Mouse (Mus musculus) embryonic stem cell, embryonic (primary cell): ENCODE data around the gene Naa16.

Experiments used
- CTCF ChIA-PET, 4 experiments: fragments of 300-600 bp in 2 of 4; fragments of 350-600 bp in 2 of 4; sonication (Branson Sonifier 250); formaldehyde crosslinking; loops; one replicate each; lab custom pipeline; 2022; ENCODE audit warnings: inconsistent platforms in 2 of 4; lab: Charles Lee
- POLR2A ChIA-PET, 4 experiments: fragments of 300-600 bp in 2 of 4; fragments of 350-600 bp in 2 of 4; sonication (Branson Sonifier 250); formaldehyde crosslinking; loops; one replicate each; lab custom pipeline; 2022; ENCODE audit warnings: antibody characterized with exemption in 4 of 4, inconsistent platforms in 1 of 4; lab: Charles Lee

Gene Naa16

GRCm38 (mm10) chr14:79275870-79276395 is 114.6 kb downstream of the Naa16 start:
- ChIA-PET CTCF (interaction anchor here in 2 of 4 experiments (0.6 kb wide), 2 partner anchors 9 to 758 kb away, joined by 4 to 9 read pairs; no protein-coding TSS in a partner anchor), POLR2A (interaction anchor here in 3 of 4 experiments (0.6 to 5.2 kb wide), 19 partner anchors 10 to 362 kb away, joined by 3 to 38 read pairs (median 4); partner anchors contain the start of gene Rgcc (in 2 of the 3))

GRCm38 (mm10) chr14:79275441-79275840 is 115.1 kb downstream of the Naa16 start:
- ChIA-PET POLR2A (interaction anchor here in 3 of 4 experiments (0.5 to 5.2 kb wide), 23 partner anchors 11 to 363 kb away, joined by 3 to 38 read pairs (median 4); partner anchors contain the start of gene Rgcc (in 2 of the 3)), CTCF (interaction anchor here in 2 of 4 experiments (0.6 kb wide), 2 partner anchors 10 to 757 kb away, joined by 4 to 9 read pairs; no protein-coding TSS in a partner anchor)
